Mouse (Mus musculus) gastrocnemius, adult 18-20 months (tissue): ENCODE measurements around the gene Rad52. TPM values are rescaled to one million over a fixed set of nuclear protein-coding genes. Genes with fewer than 3 reads are reported as not detected.
A peak's percentile ranks its signal among the peaks of the same experiment; 100 is the strongest.

Experiments used
- DNase-seq: peaks from one replicate; pipeline ENCODE4 v3.0.0; 2021; ENCODE audit warnings: low spot score
- long read RNA-seq, 2 experiments: library from polyadenylated mRNA; stranded (forward); transcript quantifications; one replicate each; pipeline ENCODE4 v2.0.0; 2021
- total RNA-seq, 2 experiments: library from RNA; stranded (reverse); gene quantifications; 2 replicates each; pipeline ENCODE4 v1.2.3; 2021

The Rad52 gene
- 10 to 100 TPM; 12.4 to 14.7 TPM for total RNA-seq
- long read RNA-seq, experiment 1, partial matches to known transcripts: 2 of 7 reads
- long read RNA-seq, experiment 1, other reads (novel, unspliced or antisense): 5 of 7 reads
- long read RNA-seq, experiment 2, partial matches to known transcripts: 1 of 9 reads
- long read RNA-seq, experiment 2, other reads (novel, unspliced or antisense): 6 of 9 reads

GRCm38 (mm10) chr6:119902204-119903080, at the start of gene Rad52:
Rad52 (plus strand) TSS chr6:119902698.
- peak; percentile 86 for DNase-seq

DNA sequence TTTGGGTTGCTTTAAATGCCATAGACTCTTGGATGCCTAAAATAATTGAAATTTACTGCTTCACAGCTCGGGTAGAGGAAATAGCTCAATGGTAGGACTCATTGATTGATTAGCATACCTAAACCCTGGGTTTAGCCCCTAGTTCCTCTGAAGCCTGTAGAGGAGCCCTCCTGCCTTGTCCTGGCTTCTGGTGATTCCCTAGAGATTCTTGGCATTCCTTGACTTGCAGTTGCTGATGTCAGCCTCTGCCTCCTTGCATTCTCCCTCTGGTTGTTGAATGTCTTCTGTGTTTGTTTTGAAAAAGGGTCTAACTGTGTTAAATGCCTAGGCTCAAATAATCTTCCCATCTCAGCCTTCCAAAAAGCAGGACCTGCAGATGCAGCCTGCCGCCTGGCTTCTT, 48.3 kb upstream of the Rad52 start:
- no peak for DNase-seq

DNA sequence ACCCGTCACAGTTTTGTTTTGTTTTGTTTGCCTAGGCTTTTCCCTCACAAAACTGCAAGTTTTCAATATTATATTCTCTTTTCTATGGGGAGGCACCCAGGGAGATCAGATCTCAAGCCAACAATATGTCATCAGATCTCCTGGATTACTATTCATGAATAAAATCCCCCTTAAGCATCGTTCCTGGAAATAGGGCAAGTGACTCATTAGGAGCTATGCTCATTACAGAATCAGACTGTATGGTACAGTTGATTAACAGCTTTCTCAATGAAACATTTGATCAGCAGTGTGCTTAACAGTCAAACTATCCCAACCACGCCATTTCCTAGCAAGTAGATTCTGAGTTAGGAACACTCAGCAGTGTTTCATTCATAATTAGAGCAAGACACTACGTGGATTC, 47.0 kb upstream of the Rad52 start:
- DNase-seq: no peak

DNA sequence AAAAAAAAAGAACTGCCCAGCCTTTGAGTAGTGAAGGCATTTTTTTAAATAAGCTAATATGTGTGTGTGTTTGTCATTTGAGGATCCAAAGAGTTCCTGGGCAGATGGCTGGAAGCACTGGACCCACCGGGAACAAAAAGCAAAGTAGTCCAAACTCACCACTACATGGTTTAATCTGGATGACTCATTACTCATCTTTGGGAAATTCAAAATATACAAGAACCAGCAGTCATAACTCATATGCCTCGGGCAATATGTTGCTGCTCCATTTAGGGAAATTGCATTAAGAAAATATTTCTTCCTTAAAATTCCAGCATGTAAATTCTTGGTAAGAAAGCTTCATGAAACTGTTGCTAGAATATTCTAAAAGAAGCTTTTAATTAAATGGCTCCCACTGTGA, 42.3 kb upstream of the Rad52 start:
- no peak for DNase-seq

GRCm38 (mm10) chr6:119861519-119861918, 41.0 kb upstream of the Rad52 start:
- no peak for DNase-seq

DNA sequence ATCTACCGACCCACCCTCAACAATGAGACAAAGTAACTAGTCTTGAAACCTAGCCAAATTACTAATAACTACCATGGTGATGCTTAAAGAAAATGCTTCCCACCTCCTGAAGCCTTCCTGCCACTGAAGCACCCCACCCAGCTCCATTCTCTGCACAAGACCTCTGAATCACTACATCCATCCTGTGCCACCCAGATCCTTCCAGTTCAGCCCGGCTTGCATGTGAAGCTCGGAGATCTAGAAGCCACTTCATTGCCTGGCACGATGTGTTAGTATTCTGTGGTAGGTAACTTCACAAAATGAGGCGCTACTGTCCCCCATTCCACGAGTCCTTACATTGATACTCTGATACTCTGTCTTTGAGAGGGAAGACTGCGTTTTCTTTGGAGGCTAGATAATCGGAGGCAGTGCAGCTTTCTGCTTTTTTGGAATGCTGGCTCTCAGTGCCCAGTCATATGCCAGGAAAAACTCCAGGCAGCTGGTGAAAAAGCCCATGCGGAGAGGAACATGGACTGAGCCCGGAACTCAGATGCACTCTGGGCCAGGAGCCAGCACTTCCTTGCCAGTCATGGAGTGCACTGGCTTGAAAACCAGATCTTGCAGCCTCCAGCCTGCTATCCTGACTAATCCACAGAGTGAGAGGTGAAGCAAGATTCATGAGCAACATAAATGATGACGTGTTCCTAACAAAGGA, 38.0 kb upstream of the Rad52 start:
- peak; percentile 70 for DNase-seq

DNA sequence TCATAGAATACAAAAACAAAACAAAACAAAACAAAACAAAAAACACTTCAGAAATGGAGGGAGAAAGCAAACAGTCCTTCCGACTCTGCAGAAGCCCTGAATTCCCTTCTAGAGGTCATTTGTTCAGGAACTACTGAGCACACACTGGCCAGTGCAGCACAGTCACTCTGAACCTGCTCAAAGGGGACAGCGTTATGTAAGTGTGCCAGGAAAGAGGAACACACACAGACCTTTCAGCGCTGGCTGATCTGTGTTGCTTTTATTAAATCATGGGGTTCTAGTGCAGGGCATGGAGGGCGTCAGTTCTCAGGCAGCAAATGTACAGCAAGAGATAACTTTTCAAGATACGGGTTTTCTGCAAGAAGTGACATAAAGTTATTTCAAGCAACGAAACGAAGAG, 19.3 kb upstream of the Rad52 start:
- no peak for DNase-seq

GRCm38 (mm10) chr6:119892711-119893110, 9.8 kb upstream of the Rad52 start:
- DNase-seq: no peak

- DNase-seq: no peak
These were observed 737 bp downstream of the Rad52 start for GRCm38 (mm10) chr6:119903081-119903789.

DNA sequence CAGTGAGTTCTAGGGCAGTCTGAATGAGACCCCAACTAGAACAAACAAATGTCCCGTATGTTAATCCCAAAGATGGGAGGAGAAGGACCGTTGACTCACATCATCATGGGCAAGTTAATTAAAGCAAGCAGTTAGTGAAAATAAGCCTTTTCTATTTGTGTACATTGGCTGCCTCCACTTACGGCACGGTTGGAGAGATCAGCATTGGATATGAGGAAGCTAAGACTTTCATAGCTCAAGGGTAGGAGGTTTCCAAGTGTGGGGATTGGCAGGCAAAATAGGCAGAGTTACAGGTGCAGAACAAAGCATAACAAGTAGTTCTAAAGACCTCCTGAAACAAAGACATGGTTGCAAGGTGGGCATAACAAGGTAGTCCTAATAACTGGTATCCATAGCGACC, 3.0 kb downstream of the Rad52 start:
- DNase-seq: no peak

DNA sequence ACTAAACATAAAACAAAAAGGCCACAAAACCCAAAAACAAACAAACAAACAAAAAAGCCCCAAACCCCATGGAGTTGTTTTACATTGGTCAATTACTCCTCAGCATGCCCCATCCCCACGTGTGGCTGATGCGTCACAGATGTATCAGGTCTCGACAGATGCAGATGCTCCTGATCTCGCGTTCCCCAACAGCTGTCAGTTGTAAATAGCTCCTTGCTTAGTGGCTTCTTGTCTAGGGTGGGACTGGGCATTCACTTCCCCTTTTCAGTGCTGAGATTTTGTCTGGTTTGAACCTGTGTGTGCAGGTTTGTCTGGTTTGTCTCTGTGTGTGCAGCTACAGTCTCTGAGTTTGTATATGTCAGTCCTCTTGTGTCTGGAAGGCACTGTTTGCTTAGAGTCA, 9.5 kb downstream of the Rad52 start:
- no peak for DNase-seq

DNA sequence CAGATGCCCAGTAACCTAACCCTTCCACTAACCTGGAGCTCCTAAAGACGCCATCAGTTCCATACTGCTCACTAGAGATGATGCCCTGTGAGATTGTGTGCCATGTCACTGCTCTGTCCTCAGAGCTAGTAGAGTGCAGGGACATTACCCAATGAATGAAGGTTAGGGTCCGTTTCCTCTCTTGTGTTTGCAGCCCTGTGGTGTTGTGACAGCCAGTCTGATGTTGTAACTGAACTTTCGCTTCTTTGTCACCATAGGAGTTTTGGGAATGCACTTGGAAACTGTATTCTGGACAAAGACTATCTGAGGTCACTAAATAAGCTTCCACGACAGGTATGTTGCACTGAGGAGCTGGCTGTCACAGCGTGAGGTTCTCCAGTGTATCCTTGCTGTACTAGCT, 13.2 kb downstream of the Rad52 start:
- DNase-seq: no peak

GRCm38 (mm10) chr6:119918561-119919181, 16.2 kb downstream of the Rad52 start:
- DNase-seq: no peak

GRCm38 (mm10) chr6:119922136-119922535, 19.6 kb downstream of the Rad52 start:
- DNase-seq: no peak

DNA sequence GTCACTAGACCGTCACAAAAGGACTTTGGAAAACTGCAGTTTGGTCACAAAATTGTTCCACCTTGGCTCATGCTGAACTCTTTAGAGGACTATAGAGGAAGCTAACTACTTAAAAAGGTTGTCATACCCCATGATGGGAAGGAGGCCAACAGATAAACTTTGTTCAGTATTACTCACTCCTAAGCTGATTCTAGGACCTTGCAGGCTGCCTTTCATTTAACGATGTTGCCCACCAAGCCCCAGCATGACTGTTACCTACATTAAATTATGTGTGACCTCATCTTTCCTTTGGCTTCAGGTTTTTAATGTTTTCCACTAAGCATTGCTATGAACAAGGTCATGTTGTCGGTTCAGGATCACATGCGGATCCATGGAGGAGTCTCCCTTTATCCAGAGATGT, 20.0 kb downstream of the Rad52 start:
- DNase-seq: no peak

- peak; percentile 35 for DNase-seq
These were observed 21.9 kb downstream of the Rad52 start for GRCm38 (mm10) chr6:119924235-119925005.
